Mouse (Mus musculus) intestine, postnatal 0 days (tissue): Measurements from ENCODE around the gene Slc1a1. TPM values are rescaled to one million over a fixed set of nuclear protein-coding genes. Genes with fewer than 3 reads are reported as not detected.
A peak's percentile ranks its signal among the peaks of the same experiment; 100 is the strongest.

Source experiments
- ATAC-seq: fragments of 200-750 bp; cut with Nextera tagmentation; 2 replicates; pipeline ENCODE4 v1.8.0; 2017; ENCODE audit warnings: mild to moderate bottlenecking, moderate TSS enrichment, moderate library complexity
- H3K27ac ChIP-seq: fragments of 300-500 bp; sonication (generic); 2 replicates; pipeline ENCODE4 v1.5.1; 2014; ENCODE audit warnings: mild to moderate bottlenecking, low read depth, low read length, moderate library complexity
- H3K27me3 ChIP-seq: fragments of 300-500 bp; sonication (generic); replicated peaks from 2 replicates; pipeline ENCODE4 v1.6.1; 2014; ENCODE audit warnings: low read length, mixed read lengths; ENCODE audit not compliant: control insufficient read depth, insufficient read depth
- H3K36me3 ChIP-seq: fragments of 300-500 bp; sonication (generic); 2 replicates; pipeline ENCODE4 v1.6.1; 2014; ENCODE audit warnings: mild to moderate bottlenecking, moderate library complexity; ENCODE audit not compliant: control insufficient read depth, insufficient read depth
- H3K4me1 ChIP-seq: fragments of 300-500 bp; sonication (generic); replicated peaks from 2 replicates; pipeline ENCODE4 v1.6.1; 2014; ENCODE audit warnings: antibody characterized with exemption, low read length, mixed read lengths; ENCODE audit not compliant: control insufficient read depth, insufficient read depth
- H3K4me2 ChIP-seq: fragments of 300-500 bp; sonication (generic); replicated peaks from 2 replicates; pipeline ENCODE4 v1.6.1; 2014; ENCODE audit warnings: low read depth, mild to moderate bottlenecking, moderate library complexity
- H3K4me3 ChIP-seq: fragments of 300-500 bp; sonication (generic); 2 replicates; pipeline ENCODE4 v1.5.1; 2014; ENCODE audit warnings: low read depth, low read length
- H3K9ac ChIP-seq: fragments of 300-500 bp; sonication (generic); 2 replicates; pipeline ENCODE4 v1.6.1; 2014; ENCODE audit warnings: mild to moderate bottlenecking, low read depth, low read length
- H3K9me3 ChIP-seq: fragments of 300-500 bp; sonication (generic); 2 replicates; pipeline ENCODE4 v1.6.1; 2016; ENCODE audit warnings: mixed run types; ENCODE audit not compliant: control insufficient read depth
- CTCF ChIP-seq: sonication (generic); IDR thresholded peaks from 2 replicates; pipeline ENCODE4 v1.5.1; 2016; ENCODE audit warnings: low read depth, mild to moderate bottlenecking, control low read depth, antibody characterized with exemption, moderate library complexity
- WGBS: fragments of 180-500 bp; shearing (Covaris S2); extraction: QIAGEN DNeasy Blood & Tissue Kit; methylation state at CpG from one replicate; pipeline ENCODE4 v1.1.7; 2014; 5-methylcytosine and 5-hydroxymethylcytosine counted together
- polyA plus RNA-seq: library from polyadenylated mRNA; unstranded; fragments of >200 nt; fragmentation: Nextera tagmentation; extraction: Ambion mirVana; gene quantifications from 2 replicates; pipeline ENCODE4 v1.2.1, GENCODE M21; 2015

Slc1a1 gene
- polyA plus RNA-seq, 1 experiment from 2014 or later: 2.2 TPM

DNA sequence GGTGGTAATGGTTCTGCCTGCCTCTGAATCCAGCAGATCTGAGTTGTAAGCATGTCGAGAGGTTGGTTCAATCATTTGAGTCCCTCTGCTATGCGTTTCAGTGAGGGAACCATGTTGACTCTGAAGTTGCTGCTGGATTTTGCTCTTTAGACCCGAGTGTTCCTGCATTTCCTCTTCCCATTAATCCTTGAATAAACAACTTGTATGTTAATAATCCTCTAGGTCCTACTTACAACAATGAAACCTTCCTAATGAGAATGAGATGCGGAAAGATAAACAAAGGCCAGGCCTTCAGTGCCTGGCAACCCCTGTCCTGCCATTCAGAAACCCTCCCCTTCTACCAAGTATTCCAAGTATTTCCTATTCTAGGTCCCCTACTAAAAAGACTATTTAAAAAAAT, 81.6 kb downstream of the Slc1a1 start:
- Histone ChIP-seq H3K4me2 (no peak overlapping the region), H3K9ac (no peak overlapping the region), H3K27ac (no peak overlapping the region), H3K36me3 (no peaks in the 10 kb centered on the region), H3K27me3 (no peaks in the 10 kb centered on the region), H3K4me3 (no peak overlapping the region), H3K4me1 (peaks cover 4% of the 10 kb centered on the region; the same call in 1 of the 2 replicates), H3K9me3 (no peaks in the 10 kb centered on the region)
- peak; percentile 79 for ATAC-seq
- WGBS: 17% methylated on average over 4 of the region's 4 CpGs
- TF ChIP-seq CTCF: no peak

DNA sequence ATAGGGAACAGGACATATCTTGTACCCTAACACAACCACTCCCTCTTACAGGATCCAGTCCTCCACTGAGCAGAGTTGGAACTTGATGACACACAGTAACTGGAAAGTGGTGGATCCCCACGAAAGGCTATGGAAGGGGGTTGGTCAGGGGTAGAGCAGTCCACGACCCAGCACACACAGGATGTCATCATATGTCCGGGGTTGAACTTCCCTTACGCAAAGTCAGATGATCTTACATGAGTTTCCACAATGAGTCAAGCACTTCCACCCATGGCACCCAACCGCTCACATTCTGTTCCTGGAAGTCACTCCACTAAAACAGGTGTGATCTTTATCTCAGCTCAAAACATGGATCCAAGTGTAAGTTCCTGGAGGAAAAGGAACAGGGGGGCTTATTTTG, 83.0 kb downstream of the Slc1a1 start:
- no peak overlapping the region for H3K27ac ChIP-seq
- no peak overlapping the region for H3K9ac ChIP-seq
- no peak overlapping the region for H3K4me3 ChIP-seq
- H3K36me3 ChIP-seq: no peaks in the 10 kb centered on the region
- no peak for ATAC-seq
- 78% methylated on average over 5 of the region's 5 CpGs for WGBS
- H3K4me1 ChIP-seq: peaks cover 4% of the 10 kb centered on the region; the same call in 1 of the 2 replicates
- no peaks in the 10 kb centered on the region for H3K27me3 ChIP-seq
- H3K4me2 ChIP-seq: no peak overlapping the region
- H3K9me3 ChIP-seq: no peaks in the 10 kb centered on the region
- TF ChIP-seq CTCF: no peak

DNA sequence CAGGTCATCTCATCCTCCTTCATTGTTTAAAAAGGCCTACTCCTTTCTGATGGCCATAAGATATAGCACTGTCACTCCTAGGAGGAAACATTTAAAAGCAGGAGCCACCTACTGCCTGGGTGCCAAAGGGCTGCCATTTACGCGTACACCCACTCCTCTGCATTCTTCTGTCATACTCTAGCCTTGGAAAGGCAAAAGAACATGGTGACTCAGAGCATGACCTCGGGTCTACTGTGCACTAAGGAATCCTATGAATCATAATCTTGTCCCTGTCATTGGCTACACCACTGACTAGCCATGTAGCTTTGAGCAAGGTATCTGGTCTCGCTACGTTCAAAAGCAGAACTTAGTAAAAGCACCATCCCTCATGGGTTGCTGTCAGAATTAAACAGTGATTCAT, 91.5 kb downstream of the Slc1a1 start:
- no peaks in the 10 kb centered on the region for H3K36me3 ChIP-seq
- no peak overlapping the region for H3K4me2 ChIP-seq
- no peak overlapping the region for H3K27ac ChIP-seq
- 85% methylated on average over 5 of the region's 5 CpGs for WGBS
- TF ChIP-seq CTCF: no peak
- no peak for ATAC-seq
- H3K4me3 ChIP-seq: no peak overlapping the region
- H3K4me1 ChIP-seq: no peaks in the 10 kb centered on the region
- H3K9ac ChIP-seq: no peak overlapping the region
- H3K27me3 ChIP-seq: no peaks in the 10 kb centered on the region
- no peaks in the 10 kb centered on the region for H3K9me3 ChIP-seq

DNA sequence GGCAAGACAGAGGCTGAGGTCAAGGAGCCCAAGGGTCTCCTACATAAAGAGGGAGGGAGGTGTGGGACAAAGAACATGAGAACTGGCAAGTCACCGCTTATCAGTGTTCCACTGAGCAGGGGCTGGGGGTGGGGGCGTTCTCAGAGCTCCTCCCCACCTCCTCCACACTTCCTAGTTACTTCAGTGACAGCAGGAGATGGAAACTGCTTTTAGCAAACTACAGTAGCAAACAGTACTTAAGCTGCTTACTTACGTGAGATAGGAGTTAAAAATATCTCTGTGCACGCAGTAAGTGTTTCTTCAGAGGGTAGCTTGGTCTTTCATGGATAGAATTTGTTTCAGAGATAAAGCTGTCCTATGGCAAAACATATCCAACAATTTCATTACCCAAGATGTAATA, 92.5 kb downstream of the Slc1a1 start:
- no peak overlapping the region for H3K4me2 ChIP-seq
- no peaks in the 10 kb centered on the region for H3K4me1 ChIP-seq
- WGBS: 45% methylated on average over 4 of the region's 4 CpGs
- no peak overlapping the region for H3K27ac ChIP-seq
- no peak overlapping the region for H3K9ac ChIP-seq
- ATAC-seq: no peak
- no peak for TF ChIP-seq CTCF
- no peaks in the 10 kb centered on the region for H3K36me3 ChIP-seq
- no peaks in the 10 kb centered on the region for H3K27me3 ChIP-seq
- H3K4me3 ChIP-seq: no peak overlapping the region
- H3K9me3 ChIP-seq: no peaks in the 10 kb centered on the region

DNA sequence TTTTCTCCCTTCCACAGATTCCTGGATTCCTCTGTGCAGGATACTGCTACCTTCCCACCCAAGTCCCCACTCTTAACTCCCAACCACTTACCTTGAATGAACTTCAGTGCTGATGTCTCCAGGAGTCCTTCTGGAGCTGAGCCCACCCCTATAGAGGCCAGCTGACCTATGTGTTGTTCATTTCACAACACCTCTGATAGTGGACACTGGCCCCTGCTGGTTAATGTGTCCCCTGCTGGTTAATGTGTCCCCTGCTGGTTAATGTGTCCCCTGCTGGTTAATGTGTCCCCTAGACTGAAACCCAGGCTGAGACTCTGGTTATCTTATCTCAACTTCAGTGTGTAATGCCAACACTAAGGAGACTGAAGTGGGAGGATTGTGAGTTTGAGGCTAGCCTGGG, 94.2 kb downstream of the Slc1a1 start:
- Histone ChIP-seq H3K4me3 (no peak overlapping the region), H3K4me2 (no peak overlapping the region), H3K9me3 (no peaks in the 10 kb centered on the region), H3K9ac (no peak overlapping the region), H3K36me3 (no peaks in the 10 kb centered on the region), H3K4me1 (no peaks in the 10 kb centered on the region), H3K27me3 (no peaks in the 10 kb centered on the region), H3K27ac (no peak overlapping the region)
- peak; percentile 53 for ATAC-seq
- peak; percentile 57 for TF ChIP-seq CTCF

- WGBS: 72% methylated on average over 3 of the region's 3 CpGs
- Histone ChIP-seq H3K9me3 (no peaks in the 10 kb centered on the region), H3K9ac (no peak overlapping the region), H3K4me3 (no peak overlapping the region), H3K4me1 (no peaks in the 10 kb centered on the region), H3K4me2 (no peak overlapping the region), H3K27me3 (no peaks in the 10 kb centered on the region; the same call in 1 of the 2 replicates), H3K27ac (no peak overlapping the region), H3K36me3 (no peaks in the 10 kb centered on the region)
- ATAC-seq: no peak; the same call in 1 of the 2 replicates
- TF ChIP-seq CTCF: no peak
Measured at GRCm38 (mm10) chr19:28934897-28935296, 100.0 kb downstream of the Slc1a1 start.
